Mouse (Mus musculus) cerebellum, postnatal 4 days (tissue): ENCODE results near the gene Siglecf.
A peak's percentile ranks its signal among the peaks of the same experiment; 100 is the strongest.
"Not testable (repeated sequence)": the region's sequence is repeated elsewhere in the genome, so short reads cannot be mapped to it uniquely, and the experiment has no call there.

Experiments used
- DNase-seq, 2 experiments: peaks; one replicate each; pipeline ENCODE4 v3.0.0; 2022; ENCODE audit warnings: low spot score in 2 of 2, mixed read lengths in 1 of 2

Gene Siglecf

GRCm38 (mm10) chr7:43351154-43351553 lies at the start of gene Siglecf:
Gene Siglecf (plus strand): TSS chr7:43351341.
- DNase-seq = no peak

GRCm38 (mm10) chr7:43305235-43305634 lies 45.9 kb upstream of the Siglecf start:
- DNase-seq = no peak

GRCm38 (mm10) chr7:43309069-43309468 lies 42.1 kb upstream of the Siglecf start:
- no peak for DNase-seq

- no peak for DNase-seq
Observed at GRCm38 (mm10) chr7:43311632-43312031, 39.5 kb upstream of the Siglecf start.

GRCm38 (mm10) chr7:43312386-43313012 lies 38.6 kb upstream of the Siglecf start:
- DNase-seq = peak in 1 of 2 experiments; percentile 29

GRCm38 (mm10) chr7:43313013-43313428 lies 38.1 kb upstream of the Siglecf start, which contains the start of gene Zfp715:
Gene Zfp715 (minus strand): TSS chr7:43313294.
- DNase-seq = peak; percentile 64 to 84

GRCm38 (mm10) chr7:43326223-43326780 lies 24.8 kb upstream of the Siglecf start:
- no peak for DNase-seq

GRCm38 (mm10) chr7:43328101-43328500 lies 23.0 kb upstream of the Siglecf start:
- DNase-seq = no peak

GRCm38 (mm10) chr7:43333203-43333602 lies 17.9 kb upstream of the Siglecf start:
- DNase-seq = peak in 1 of 2 experiments; percentile 18

GRCm38 (mm10) chr7:43333899-43334298 lies 17.2 kb upstream of the Siglecf start:
- no peak for DNase-seq

GRCm38 (mm10) chr7:43340771-43341170 lies 10.4 kb upstream of the Siglecf start:
- DNase-seq = no peak

GRCm38 (mm10) chr7:43343191-43343590 lies 8.0 kb upstream of the Siglecf start:
- no peak for DNase-seq

GRCm38 (mm10) chr7:43344020-43344419 lies 7.1 kb upstream of the Siglecf start:
- DNase-seq = no peak

GRCm38 (mm10) chr7:43344491-43344890 lies 6.7 kb upstream of the Siglecf start:
- DNase-seq = no peak

GRCm38 (mm10) chr7:43346148-43346547 lies 5.0 kb upstream of the Siglecf start:
- DNase-seq = no peak

- no peak for DNase-seq
Observed at GRCm38 (mm10) chr7:43346571-43346970, 4.6 kb upstream of the Siglecf start.

- not testable (repeated sequence) for DNase-seq
Observed at GRCm38 (mm10) chr7:43349623-43350022, 1.5 kb upstream of the Siglecf start.

GRCm38 (mm10) chr7:43353118-43353517 lies 2.0 kb downstream of the Siglecf start:
- no peak for DNase-seq

GRCm38 (mm10) chr7:43353758-43354157 lies 2.6 kb downstream of the Siglecf start:
- DNase-seq = no peak

- no peak for DNase-seq
Observed at GRCm38 (mm10) chr7:43354893-43355835, 4.0 kb downstream of the Siglecf start.

- no peak for DNase-seq
Observed at GRCm38 (mm10) chr7:43358556-43358955, 7.4 kb downstream of the Siglecf start.

GRCm38 (mm10) chr7:43361442-43361841 lies 10.3 kb downstream of the Siglecf start:
- no peak for DNase-seq
